Mouse (Mus musculus) intestine, embryonic 16.5 days (tissue): Measurements from ENCODE around the gene Tmem40. TPM values are rescaled to one million over a fixed set of nuclear protein-coding genes. Genes with fewer than 3 reads are reported as not detected.

Source experiments
- ATAC-seq: fragments of 200-750 bp; cut with Nextera tagmentation; 2 replicates; pipeline ENCODE4 v1.8.0; 2017; ENCODE audit warnings: moderate TSS enrichment, moderate library complexity
- H3K27ac ChIP-seq: fragments of 300-500 bp; sonication (generic); 2 replicates; pipeline ENCODE4 v1.5.1; 2014; ENCODE audit warnings: mild to moderate bottlenecking, low read length
- H3K27me3 ChIP-seq: fragments of 300-500 bp; sonication (generic); replicated peaks from 2 replicates; pipeline ENCODE4 v1.6.1; 2014; ENCODE audit warnings: low read length, control low read depth, mixed read lengths; ENCODE audit not compliant: control insufficient read depth, insufficient read depth
- H3K36me3 ChIP-seq: fragments of 300-500 bp; sonication (generic); 2 replicates; pipeline ENCODE4 v1.6.1; 2014; ENCODE audit warnings: low read length, control low read depth; ENCODE audit not compliant: control insufficient read depth, insufficient read depth
- H3K4me1 ChIP-seq: fragments of 300-500 bp; sonication (generic); 2 replicates; pipeline ENCODE4 v1.6.1; 2014; ENCODE audit warnings: low read length, control low read depth, mixed read lengths; ENCODE audit not compliant: control insufficient read depth, insufficient read depth
- H3K4me2 ChIP-seq: fragments of 300-500 bp; sonication (generic); 2 replicates; pipeline ENCODE4 v1.6.1; 2014; ENCODE audit warnings: low read depth, low read length, control low read depth
- H3K4me3 ChIP-seq: fragments of 300-500 bp; sonication (generic); 2 replicates; pipeline ENCODE4 v1.5.1; 2014; ENCODE audit warnings: mild to moderate bottlenecking, low read length
- H3K9ac ChIP-seq: fragments of 300-500 bp; sonication (generic); 2 replicates; pipeline ENCODE4 v1.6.1; 2014; ENCODE audit warnings: low read depth, low read length
- H3K9me3 ChIP-seq: fragments of 300-500 bp; sonication (generic); 2 replicates; pipeline ENCODE4 v1.6.1; 2016; ENCODE audit warnings: low read length, control low read depth; ENCODE audit not compliant: control insufficient read depth
- WGBS: fragments of 180-500 bp; shearing (Covaris S2); extraction: QIAGEN DNeasy Blood & Tissue Kit; methylation state at CpG from one replicate; pipeline ENCODE4 v1.1.7; 2014; 5-methylcytosine and 5-hydroxymethylcytosine counted together
- polyA plus RNA-seq: library from polyadenylated mRNA; unstranded; fragments of >200 nt; fragmentation: Nextera tagmentation; extraction: Ambion mirVana; gene quantifications from 2 replicates; pipeline ENCODE4 v1.2.1, GENCODE M21; 2015

Gene Tmem40
- polyA plus RNA-seq, 1 experiment from 2014 or later, result 1.5 TPM

GRCm38 (mm10) chr6:115755536-115755935, 6.7 kb downstream of the Tmem40 start:
- no peak overlapping the region for H3K4me3 ChIP-seq
- H3K4me2 ChIP-seq, result no peak overlapping the region
- WGBS, result 83% methylated on average over 7 of the region's 7 CpGs
- no peak for ATAC-seq
- H3K4me1 ChIP-seq, result peaks cover 6% of the 10 kb centered on the region; the same call in 1 of the 2 replicates
- H3K27ac ChIP-seq, result no peak overlapping the region
- H3K36me3 ChIP-seq, result no peaks in the 10 kb centered on the region
- no peaks in the 10 kb centered on the region for H3K27me3 ChIP-seq
- no peak overlapping the region for H3K9ac ChIP-seq
- H3K9me3 ChIP-seq, result no peaks in the 10 kb centered on the region

DNA sequence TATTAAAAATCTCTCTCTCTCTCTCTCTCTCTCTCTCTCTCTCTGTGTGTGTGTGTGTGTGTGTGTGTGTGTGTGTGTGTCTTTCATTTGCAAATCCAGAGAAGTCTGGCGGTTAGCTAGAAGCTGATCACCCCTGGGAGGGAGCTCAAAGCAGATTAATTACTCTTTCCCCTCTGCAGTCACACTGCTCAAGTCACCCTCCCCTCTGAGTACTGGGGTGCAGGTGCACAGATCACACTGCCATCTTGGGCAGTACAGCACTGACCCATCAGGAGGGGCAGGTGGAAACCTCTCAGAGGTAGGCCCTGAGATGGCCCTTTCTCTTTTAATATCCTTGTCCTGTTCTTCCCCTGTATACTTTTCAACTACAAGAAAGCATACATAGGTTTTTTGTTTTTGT, 15.9 kb downstream of the Tmem40 start:
- no peaks in the 10 kb centered on the region for H3K36me3 ChIP-seq
- no peaks in the 10 kb centered on the region for H3K27me3 ChIP-seq
- no peak overlapping the region for H3K9ac ChIP-seq
- ATAC-seq, result no peak
- WGBS, result 67% methylated on average over 1 of the region's 1 CpGs
- H3K4me1 ChIP-seq, result 0 out of 2 replicates have a peak, but pooled peaks cover 3% of the 10 kb centered on the region
- no peak overlapping the region for H3K4me3 ChIP-seq
- H3K4me2 ChIP-seq, result no peak overlapping the region
- no peak overlapping the region for H3K27ac ChIP-seq
- no peaks in the 10 kb centered on the region for H3K9me3 ChIP-seq

DNA sequence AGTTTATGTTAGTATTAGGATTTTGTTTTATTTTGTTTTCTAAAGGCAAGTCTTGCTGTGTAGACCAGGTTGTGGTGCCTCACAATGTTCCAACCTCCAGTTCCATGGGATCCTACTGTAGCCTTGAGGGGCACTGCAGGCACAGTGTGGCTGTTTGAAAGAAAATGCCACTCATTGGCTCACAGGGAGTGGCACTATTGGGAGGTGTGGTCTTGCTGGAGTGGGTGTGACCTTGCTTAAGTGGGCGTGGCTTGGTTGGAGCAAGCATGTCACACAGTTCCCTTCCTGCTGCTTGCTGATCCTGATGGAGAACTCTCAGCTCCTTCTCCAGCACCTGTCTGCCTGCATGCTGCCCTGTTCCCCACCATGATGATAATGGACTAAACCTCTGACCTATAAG, 18.6 kb downstream of the Tmem40 start:
- H3K4me1 ChIP-seq, result 0 out of 2 replicates have a peak, but pooled peaks cover 3% of the 10 kb centered on the region
- H3K27ac ChIP-seq, result no peak overlapping the region
- peak; percentile 93 for ATAC-seq
- H3K27me3 ChIP-seq, result no peaks in the 10 kb centered on the region
- no peaks in the 10 kb centered on the region for H3K9me3 ChIP-seq
- H3K36me3 ChIP-seq, result no peaks in the 10 kb centered on the region
- no peak overlapping the region for H3K4me3 ChIP-seq
- no peak overlapping the region for H3K9ac ChIP-seq
- no peak overlapping the region for H3K4me2 ChIP-seq
- WGBS, result 3% methylated on average over 1 of the region's 1 CpGs

- H3K9me3 ChIP-seq, result no peaks in the 10 kb centered on the region
- 0 out of 2 replicates have a peak, but pooled peaks cover 3% of the 10 kb centered on the region for H3K4me1 ChIP-seq
- no peaks in the 10 kb centered on the region for H3K27me3 ChIP-seq
- H3K36me3 ChIP-seq, result no peaks in the 10 kb centered on the region
- H3K4me2 ChIP-seq, result no peak overlapping the region
- no peak overlapping the region for H3K9ac ChIP-seq
- WGBS, result 87% methylated on average over 5 of the region's 5 CpGs
- H3K27ac ChIP-seq, result no peak overlapping the region
- no peak for ATAC-seq
- H3K4me3 ChIP-seq, result no peak overlapping the region
Measured at GRCm38 (mm10) chr6:115739056-115739455, 23.2 kb downstream of the Tmem40 start.

DNA sequence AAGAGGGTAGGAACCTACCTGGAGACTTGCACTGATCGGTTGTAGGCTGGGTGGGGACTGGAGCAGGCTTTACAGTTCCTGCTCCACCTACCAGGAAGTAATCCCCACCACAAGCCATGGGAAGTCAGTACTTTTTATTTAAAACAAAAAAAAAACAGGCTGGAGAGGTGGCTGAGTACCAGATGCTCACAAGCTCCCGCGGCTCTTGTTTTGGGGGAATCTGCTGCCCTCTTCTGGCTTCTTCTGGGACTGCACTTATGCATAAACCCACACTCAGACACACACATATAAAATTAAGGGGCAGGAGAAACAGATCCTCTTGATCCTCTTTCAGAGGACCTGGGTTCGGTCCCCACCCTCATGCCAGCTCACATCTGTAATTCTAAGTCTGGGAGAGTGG, 27.3 kb downstream of the Tmem40 start:
- Histone ChIP-seq H3K4me3 (no peak overlapping the region), H3K4me1 (peaks cover 4% of the 10 kb centered on the region; the same call in 1 of the 2 replicates), H3K27ac (no peak overlapping the region), H3K4me2 (no peak overlapping the region), H3K9me3 (no peaks in the 10 kb centered on the region), H3K9ac (no peak overlapping the region), H3K36me3 (no peaks in the 10 kb centered on the region), H3K27me3 (no peaks in the 10 kb centered on the region)
- ATAC-seq, result no peak
- WGBS, result 65% methylated on average over 4 of the region's 4 CpGs

- no peak overlapping the region for H3K4me3 ChIP-seq
- H3K27me3 ChIP-seq, result no peaks in the 10 kb centered on the region
- H3K36me3 ChIP-seq, result no peaks in the 10 kb centered on the region
- no peak for ATAC-seq
- H3K9me3 ChIP-seq, result no peaks in the 10 kb centered on the region
- no peak overlapping the region for H3K27ac ChIP-seq
- H3K9ac ChIP-seq, result no peak overlapping the region
- 73% methylated on average over 22 of the region's 22 CpGs for WGBS
- H3K4me2 ChIP-seq, result no peak overlapping the region
- H3K4me1 ChIP-seq, result peaks cover 4% of the 10 kb centered on the region; the same call in 1 of the 2 replicates
Measured at GRCm38 (mm10) chr6:115732341-115732928, 29.8 kb downstream of the Tmem40 start.

- Histone ChIP-seq H3K27ac (no peak overlapping the region), H3K4me2 (no peak overlapping the region), H3K27me3 (no peaks in the 10 kb centered on the region), H3K36me3 (no peaks in the 10 kb centered on the region), H3K9me3 (no peaks in the 10 kb centered on the region), H3K4me1 (peaks cover 4% of the 10 kb centered on the region; the same call in 1 of the 2 replicates), H3K4me3 (no peak overlapping the region), H3K9ac (no peak overlapping the region)
- WGBS, result 60% methylated on average over 20 of the region's 20 CpGs
- no peak for ATAC-seq
Measured at GRCm38 (mm10) chr6:115730560-115731342, 31.5 kb downstream of the Tmem40 start.

GRCm38 (mm10) chr6:115727570-115727969, 34.6 kb downstream of the Tmem40 start:
- no peak for ATAC-seq
- H3K27ac ChIP-seq, result no peak overlapping the region
- no peak overlapping the region for H3K4me2 ChIP-seq
- H3K4me3 ChIP-seq, result no peak overlapping the region
- no peaks in the 10 kb centered on the region for H3K36me3 ChIP-seq
- peaks cover 5% of the 10 kb centered on the region for H3K4me1 ChIP-seq
- WGBS, result 62% methylated on average over 2 of the region's 2 CpGs
- H3K9me3 ChIP-seq, result no peaks in the 10 kb centered on the region
- no peak overlapping the region for H3K9ac ChIP-seq
- no peaks in the 10 kb centered on the region for H3K27me3 ChIP-seq

- Histone ChIP-seq H3K9ac (no peak overlapping the region), H3K4me2 (no peak overlapping the region), H3K27ac (no peak overlapping the region), H3K9me3 (no peaks in the 10 kb centered on the region), H3K4me3 (no peak overlapping the region), H3K36me3 (no peaks in the 10 kb centered on the region), H3K27me3 (no peaks in the 10 kb centered on the region), H3K4me1 (peaks cover 6% of the 10 kb centered on the region)
- WGBS, result 88% methylated on average over 1 of the region's 1 CpGs
- no peak for ATAC-seq
Measured at GRCm38 (mm10) chr6:115727108-115727507, 35.1 kb downstream of the Tmem40 start.
